In genomic region chr9:63856065-63856736, GRCm38 (mm10) we compare ENCODE assay signal across 9 mouse cellular contexts.
DNase-seq lines count a peak whose midpoint lies in the region; ATAC-seq and TF ChIP-seq lines count a peak whose summit lies in the region.
"Had no signal": no experiment of that assay in that cellular context is flagged by ENCODE, and none has a peak within 500 bp of the region (broad histone marks: within the 10 kb centered on the region; RNA-seq: fewer than 3 reads in every experiment).

No protein-coding gene starts in this region.

- H3K36me3 ChIP-seq in liver, postnatal 0 days (replicated peaks; ENCODE audit: insufficient read depth, low read length) = no peaks in the 10 kb centered on the region

- ATAC-seq in cerebellum, adult (ENCODE audit: insufficient number of reproducible peaks, low FRiP score, low TSS enrichment) = no peak
- no peak for ATAC-seq in liver, postnatal 0 days

- H3K9me3 ChIP-seq in liver, postnatal 0 days (ENCODE audit: low read length) = no peaks in the 10 kb centered on the region

- peak; percentile 82 to 85 for DNase-seq in cerebellum, postnatal 10 days
- DNase-seq in ovary, postnatal 36 days (ENCODE audit: low spot score) = peak; percentile 33
- no peak for DNase-seq in ovary, postnatal 14 days (ENCODE audit: low spot score)
- DNase-seq in layer of hippocampus, postnatal 10 days (ENCODE audit: low spot score in 2 of 2) = peak; percentile 86 to 92
- peak; percentile 52 to 67 for DNase-seq in right cerebral cortex, postnatal 36 days (ENCODE audit: low spot score in 2 of 2)
- DNase-seq in liver, postnatal 0 days = no peak
- DNase-seq in embryo, embryonic 10 days (ENCODE audit: low spot score) = no peak
- DNase-seq: heart, adult 11 months had no signal

- H3K4me1 ChIP-seq in liver, postnatal 0 days (ENCODE audit: insufficient read depth) = no peaks in the 10 kb centered on the region

- no peak overlapping the region for H3K4me2 ChIP-seq in liver, postnatal 0 days (ENCODE audit: low read depth, low read length)

- no peak for TF ChIP-seq EP300 in liver, postnatal 0 days (IDR thresholded peaks at IDR 0.05; ENCODE audit: low read depth)

- no peak for TF ChIP-seq CTCF in liver, postnatal 0 days (IDR thresholded peaks at IDR 0.05; ENCODE audit: low read depth)

- H3K27ac ChIP-seq in liver, postnatal 0 days (ENCODE audit: low read depth) = no peak overlapping the region

- no peak overlapping the region for H3K9ac ChIP-seq in liver, postnatal 0 days (replicated peaks)

- H3K4me3 ChIP-seq in liver, postnatal 0 days (ENCODE audit: low read depth, low read length) = no peak overlapping the region

- 71% methylated on average over 9 of the region's 9 CpGs for WGBS in liver, postnatal 0 days (ENCODE audit: insufficient replicate concordance)

- no peaks in the 10 kb centered on the region for H3K27me3 ChIP-seq in liver, postnatal 0 days (ENCODE audit: insufficient read depth, low read length)

Comparison
In these comparisons a context has a peak if more than half of its experiments do, and no peak if none do; other contexts are left out.
1. DNase-seq: peak in cerebellum, postnatal 10 days (2 of 2), ovary, postnatal 36 days (single experiment), layer of hippocampus, postnatal 10 days (2 of 2) and right cerebral cortex, postnatal 36 days (2 of 2); none in ovary, postnatal 14 days (single experiment), liver, postnatal 0 days (single experiment) and embryo, embryonic 10 days (single experiment).